Mouse (Mus musculus): Measurements from ENCODE around the gene Pcare. TPM values are rescaled to one million over a fixed set of nuclear protein-coding genes. Genes with fewer than 3 reads are reported as not detected.
A peak's percentile ranks its signal among the peaks of the same experiment; 100 is the strongest.

Gene Pcare
- polyA plus RNA-seq, 1 experiment = 0.02 TPM

DNA sequence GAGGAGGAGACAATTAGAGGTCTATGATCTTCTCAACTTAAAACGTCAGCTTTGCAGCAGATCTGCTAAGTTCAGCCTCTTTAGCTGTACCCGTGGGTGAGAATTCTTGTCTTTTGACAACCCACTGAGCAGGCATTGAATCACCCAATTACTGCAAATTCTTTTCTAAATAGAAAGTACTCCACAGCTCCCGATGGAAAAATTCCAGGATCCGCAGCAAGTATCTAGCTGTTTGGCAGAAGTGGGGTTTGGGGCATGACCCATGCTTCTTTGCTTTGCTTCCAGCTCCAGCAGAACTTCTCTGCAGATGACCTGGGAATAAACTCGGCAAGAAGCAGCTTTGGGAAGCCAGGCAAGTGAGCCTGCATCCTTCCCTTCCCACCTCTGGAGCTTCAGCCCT is 9.8 kb downstream of the Pcare start:
- WGBS = 34% methylated on average over 5 of the region's 5 CpGs
- Histone ChIP-seq H3K4me3 (replicated peaks; ENCODE audit: extremely low read depth, low read depth, low read length) (no peak overlapping the region), H3K4me1 (ENCODE audit: control insufficient read depth, insufficient read depth, low read length) (no peaks in the 10 kb centered on the region)
- DNase-seq = no peak
- no peak for TF ChIP-seq POLR2A (IDR thresholded peaks at IDR 0.05; ENCODE audit: borderline replicate concordance, extremely low read depth, low read depth, low read length)
- TF ChIP-seq CTCF (IDR thresholded peaks at IDR 0.05; ENCODE audit: insufficient read depth, low read length) = no peak

DNA sequence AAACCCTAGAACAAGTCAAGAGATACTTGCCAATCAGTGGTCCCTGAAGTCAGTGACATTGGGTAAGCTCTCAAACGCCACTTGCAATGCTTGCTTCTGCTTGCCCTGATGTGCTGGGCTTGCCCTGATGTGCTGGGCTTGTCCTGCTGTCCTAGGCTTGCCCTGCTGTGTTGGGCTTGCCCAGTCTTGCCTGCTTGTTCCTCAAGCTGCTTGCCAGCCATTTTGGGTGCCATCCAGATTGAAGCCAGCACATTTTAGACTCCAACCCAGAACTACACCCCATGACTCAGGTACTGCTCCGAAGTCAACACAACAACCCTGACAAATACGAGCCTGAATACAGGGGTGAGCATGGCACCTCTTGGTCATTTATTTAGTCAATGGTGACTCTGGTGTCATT is 10.5 kb downstream of the Pcare start:
- Histone ChIP-seq H3K4me3 (replicated peaks; ENCODE audit: extremely low read depth, low read depth, low read length) (no peak overlapping the region), H3K4me1 (ENCODE audit: control insufficient read depth, insufficient read depth, low read length) (no peaks in the 10 kb centered on the region)
- no peak for TF ChIP-seq POLR2A (IDR thresholded peaks at IDR 0.05; ENCODE audit: borderline replicate concordance, extremely low read depth, low read depth, low read length)
- TF ChIP-seq CTCF (IDR thresholded peaks at IDR 0.05; ENCODE audit: insufficient read depth, low read length) = no peak
- 80% methylated on average over 3 of the region's 3 CpGs for WGBS
- DNase-seq = peak; percentile 0

DNA sequence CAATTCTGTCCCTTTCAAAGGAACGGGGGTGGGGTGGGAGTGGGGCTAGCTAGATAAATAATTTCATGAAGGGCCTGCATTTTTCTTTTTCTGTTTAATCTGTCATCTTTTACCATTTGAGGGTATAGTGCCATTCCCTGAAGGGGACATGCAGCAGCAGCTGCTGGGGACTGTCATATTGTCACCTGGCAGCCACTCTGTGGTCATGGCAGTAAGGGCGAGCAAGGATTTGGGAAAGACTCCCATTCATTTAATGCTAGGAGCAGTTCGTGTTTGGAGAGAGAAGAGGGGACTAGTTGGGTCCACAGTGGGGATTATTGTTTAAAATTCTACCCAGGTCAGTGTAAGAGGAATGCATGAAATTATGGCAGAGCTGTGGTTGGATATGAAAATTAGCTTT is 16.3 kb downstream of the Pcare start:
- no peak for TF ChIP-seq CTCF (IDR thresholded peaks at IDR 0.05; ENCODE audit: insufficient read depth, low read length)
- TF ChIP-seq POLR2A (IDR thresholded peaks at IDR 0.05; ENCODE audit: borderline replicate concordance, extremely low read depth, low read depth, low read length) = no peak
- 37% methylated on average over 3 of the region's 3 CpGs for WGBS
- Histone ChIP-seq H3K4me3 (replicated peaks; ENCODE audit: extremely low read depth, low read depth, low read length) (no peak overlapping the region), H3K4me1 (ENCODE audit: control insufficient read depth, insufficient read depth, low read length) (no peaks in the 10 kb centered on the region)
- no peak for DNase-seq

- TF ChIP-seq CTCF (IDR thresholded peaks at IDR 0.05; ENCODE audit: insufficient read depth, low read length) (no peak), POLR2A (IDR thresholded peaks at IDR 0.05; ENCODE audit: borderline replicate concordance, extremely low read depth, low read depth, low read length) (no peak)
- Histone ChIP-seq H3K4me1 (ENCODE audit: control insufficient read depth, insufficient read depth, low read length) (peaks cover 4% of the 10 kb centered on the region; the same call in 1 of the 2 replicates), H3K4me3 (replicated peaks; ENCODE audit: extremely low read depth, low read depth, low read length) (no peak overlapping the region)
- DNase-seq = peak; percentile 87
- 42% methylated on average over 2 of the region's 2 CpGs for WGBS
Observed at GRCm38 (mm10) chr17:71730655-71731054, 22.0 kb downstream of the Pcare start.

DNA sequence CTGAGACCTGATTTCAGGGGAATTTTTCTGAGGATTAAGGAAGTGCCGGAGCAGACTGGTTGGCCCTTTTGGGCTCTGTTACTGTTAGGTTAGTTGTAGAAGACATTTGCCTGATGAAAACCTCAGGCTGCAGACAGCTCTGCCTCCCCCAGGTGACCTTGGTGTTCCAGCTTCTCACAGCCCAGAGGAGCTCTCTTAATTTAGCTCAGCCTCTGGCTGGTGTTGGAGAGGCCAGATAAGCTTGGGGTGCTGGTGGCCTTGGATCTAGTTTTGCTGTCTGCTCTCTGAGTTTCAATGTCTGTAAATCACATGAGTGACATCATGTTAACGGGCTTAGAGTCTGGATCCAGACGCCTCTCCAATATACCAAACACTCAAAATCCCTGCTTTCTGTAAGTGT is 31.7 kb downstream of the Pcare start:
- no peak for TF ChIP-seq POLR2A (IDR thresholded peaks at IDR 0.05; ENCODE audit: borderline replicate concordance, extremely low read depth, low read depth, low read length)
- no peak for TF ChIP-seq CTCF (IDR thresholded peaks at IDR 0.05; ENCODE audit: insufficient read depth, low read length)
- Histone ChIP-seq H3K4me1 (ENCODE audit: control insufficient read depth, insufficient read depth, low read length) (no peaks in the 10 kb centered on the region), H3K4me3 (replicated peaks; ENCODE audit: extremely low read depth, low read depth, low read length) (no peak overlapping the region)
- DNase-seq = no peak
- 66% methylated on average over 3 of the region's 3 CpGs for WGBS

DNA sequence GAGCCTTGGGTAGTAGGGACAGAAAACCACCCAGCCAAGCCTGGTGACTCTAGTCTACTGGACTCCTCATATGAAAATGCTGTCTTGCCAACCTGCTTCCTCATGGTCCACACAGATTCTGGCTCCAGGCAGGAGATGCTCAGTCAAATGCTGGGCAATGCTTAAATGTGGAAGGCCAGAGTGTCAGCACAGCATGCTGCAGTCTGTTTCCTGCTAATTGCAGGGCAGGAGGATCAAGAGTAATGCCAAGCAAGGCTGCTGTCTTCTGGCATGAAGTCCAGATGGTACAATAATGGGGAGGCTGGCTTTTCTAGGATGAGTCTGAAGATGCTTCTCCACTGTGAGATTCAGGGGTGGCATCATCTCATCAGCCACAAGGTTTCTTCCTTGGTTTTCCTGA is 32.3 kb downstream of the Pcare start:
- H3K4me1 ChIP-seq (ENCODE audit: control insufficient read depth, insufficient read depth, low read length) = no peaks in the 10 kb centered on the region
- TF ChIP-seq POLR2A (IDR thresholded peaks at IDR 0.05; ENCODE audit: borderline replicate concordance, extremely low read depth, low read depth, low read length) (no peak), CTCF (IDR thresholded peaks at IDR 0.05; ENCODE audit: insufficient read depth, low read length) (no peak)
- DNase-seq = no peak
- H3K4me3 ChIP-seq (replicated peaks; ENCODE audit: extremely low read depth, low read depth, low read length) = no peak overlapping the region

- TF ChIP-seq POLR2A (IDR thresholded peaks at IDR 0.05; ENCODE audit: borderline replicate concordance, extremely low read depth, low read depth, low read length) (no peak), CTCF (IDR thresholded peaks at IDR 0.05; ENCODE audit: insufficient read depth, low read length) (no peak)
- H3K4me1 ChIP-seq (ENCODE audit: control insufficient read depth, insufficient read depth, low read length) = no peaks in the 10 kb centered on the region
- no peak overlapping the region for H3K4me3 ChIP-seq (replicated peaks; ENCODE audit: extremely low read depth, low read depth, low read length)
- no peak for DNase-seq
- 80% methylated on average over 8 of the region's 8 CpGs for WGBS
Observed at GRCm38 (mm10) chr17:71717881-71718625, 34.6 kb downstream of the Pcare start.

GRCm38 (mm10) chr17:71715034-71715433 is 37.7 kb downstream of the Pcare start:
- no peak overlapping the region for H3K4me3 ChIP-seq (replicated peaks; ENCODE audit: extremely low read depth, low read depth, low read length)
- DNase-seq = no peak
- no peaks in the 10 kb centered on the region for H3K4me1 ChIP-seq (ENCODE audit: control insufficient read depth, insufficient read depth, low read length)
- 75% methylated on average over 3 of the region's 3 CpGs for WGBS
- TF ChIP-seq POLR2A (IDR thresholded peaks at IDR 0.05; ENCODE audit: borderline replicate concordance, extremely low read depth, low read depth, low read length) (no peak), CTCF (IDR thresholded peaks at IDR 0.05; ENCODE audit: insufficient read depth, low read length) (no peak)

- DNase-seq = no peak
- 66% methylated on average over 6 of the region's 6 CpGs for WGBS
Observed at GRCm38 (mm10) chr17:71712279-71712678, 40.4 kb downstream of the Pcare start.

DNA sequence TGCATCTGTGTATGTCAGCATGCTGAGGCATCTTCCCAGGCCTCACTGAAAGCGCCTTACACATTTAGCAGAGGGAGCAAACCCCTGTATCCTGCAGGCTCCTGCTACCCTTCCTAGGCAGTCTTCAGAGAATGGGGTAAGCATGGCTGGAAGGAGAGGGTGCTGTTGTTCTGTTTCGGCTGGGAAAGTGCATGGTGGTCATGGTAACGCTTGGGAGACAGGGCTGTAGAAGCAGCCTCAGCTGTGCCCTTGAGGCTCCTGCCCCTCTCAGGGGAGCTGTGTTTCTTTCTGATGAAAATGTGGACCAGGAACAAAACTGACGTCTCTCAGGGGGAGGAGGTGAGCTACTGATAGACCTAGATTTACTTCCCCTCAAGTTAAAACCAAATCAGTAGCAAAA is 45.0 kb downstream of the Pcare start:
- TF ChIP-seq POLR2A (IDR thresholded peaks at IDR 0.05; ENCODE audit: borderline replicate concordance, extremely low read depth, low read depth, low read length) (no peak), CTCF (IDR thresholded peaks at IDR 0.05; ENCODE audit: insufficient read depth, low read length) (no peak)
- no peak for DNase-seq
- no peaks in the 10 kb centered on the region for H3K4me1 ChIP-seq (ENCODE audit: control insufficient read depth, insufficient read depth, low read length)
- WGBS = 71% methylated on average over 4 of the region's 4 CpGs
- H3K4me3 ChIP-seq (replicated peaks; ENCODE audit: extremely low read depth, low read depth, low read length) = no peak overlapping the region

More at GRCm38 (mm10) chr17:71712279-71712678, 40.4 kb downstream of the Pcare start:
- TF ChIP-seq POLR2A (IDR thresholded peaks at IDR 0.05; ENCODE audit: borderline replicate concordance, extremely low read depth, low read depth, low read length) = no peak
- TF ChIP-seq CTCF (IDR thresholded peaks at IDR 0.05; ENCODE audit: insufficient read depth, low read length) = no peak
- Histone ChIP-seq H3K4me3 (replicated peaks; ENCODE audit: extremely low read depth, low read depth, low read length) (no peak overlapping the region), H3K4me1 (ENCODE audit: control insufficient read depth, insufficient read depth, low read length) (no peaks in the 10 kb centered on the region)
